Mouse (Mus musculus) cerebellum, postnatal 4 days (tissue): ENCODE data around the gene Olfr135.

Experiments
- DNase-seq, 2 experiments: peaks; one replicate each; pipeline ENCODE4 v3.0.0; 2022; ENCODE audit warnings: low spot score in 2 of 2, mixed read lengths in 1 of 2

Gene Olfr135

DNA sequence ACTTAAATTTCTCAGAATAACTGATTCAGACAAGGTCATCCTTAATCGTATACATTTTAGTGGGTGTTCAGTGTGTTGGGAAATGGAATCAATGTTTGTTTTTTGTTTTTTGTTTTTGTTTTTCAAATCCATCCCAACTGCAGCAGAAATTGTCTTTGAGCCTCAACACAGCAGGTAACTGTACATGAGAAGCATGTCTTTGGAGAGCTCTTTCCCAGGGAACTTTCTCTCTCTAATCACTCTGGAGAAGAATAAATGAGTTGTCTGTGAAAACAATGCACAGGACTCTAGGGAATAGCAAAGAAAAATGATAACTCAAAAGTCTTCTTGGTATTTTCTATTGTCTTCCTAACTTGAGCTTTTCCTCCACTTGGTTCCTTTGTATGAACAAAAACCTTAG is at the start of gene Olfr135:
Olfr135 (plus strand) TSS at position 301 of the 400 bp plus-strand sequence.
- DNase-seq: no peak

DNA sequence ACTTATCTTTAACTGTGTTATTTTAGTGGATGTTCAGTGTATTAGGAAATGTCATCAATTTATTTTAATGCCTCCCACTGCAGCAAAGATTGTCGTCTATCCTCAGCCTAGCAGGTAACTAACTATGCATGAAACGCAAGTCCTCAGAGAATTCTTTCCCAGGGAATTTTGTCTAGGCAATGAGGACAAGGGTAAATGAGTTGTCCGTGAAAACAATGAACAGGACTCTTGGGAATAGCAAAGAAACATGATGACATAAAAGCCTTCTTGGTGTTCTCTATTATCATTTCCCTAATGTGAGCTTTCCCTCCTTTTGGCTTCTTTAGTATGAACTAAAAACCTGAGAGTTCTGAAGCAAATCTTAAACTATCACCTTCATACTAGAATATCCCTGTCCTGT is 33.0 kb upstream of the Olfr135 start, which contains the start of gene Olfr134:
Olfr134 (plus strand) TSS at position 301 of the 400 bp plus-strand sequence.
- no peak for DNase-seq
